Comparison of ENCODE assay signal across 24 mouse cellular contexts in genomic region chr15:77250806-77251205, GRCm38 (mm10).
"Had no signal": no experiment of that assay in that cellular context is flagged by ENCODE, and none has a peak within 500 bp of the region (broad histone marks: within the 10 kb centered on the region; RNA-seq: fewer than 3 reads in every experiment).

No protein-coding gene starts in this region.

- H3K27me3 ChIP-seq: intestine, embryonic 15.5 days; limb, embryonic 12.5 days; limb, embryonic 15.5 days; lung, embryonic 15.5 days; midbrain, embryonic 15.5 days; neural tube, embryonic 12.5 days; neural tube, embryonic 15.5 days; stomach, embryonic 15.5 days had no signal

- ATAC-seq: intestine, embryonic 15.5 days; midbrain, embryonic 15.5 days had no signal

- H3K36me3 ChIP-seq: intestine, embryonic 15.5 days; limb, embryonic 12.5 days; limb, embryonic 15.5 days; lung, embryonic 15.5 days; midbrain, embryonic 10.5 days; midbrain, embryonic 15.5 days; neural tube, embryonic 12.5 days; neural tube, embryonic 15.5 days; stomach, embryonic 15.5 days had no signal

- DNase-seq: kidney, adult 11 months; kidney, adult 8-10 months; kidney, postnatal 14 days; kidney, postnatal 4 days; layer of hippocampus, postnatal 36 days; lung, adult 18-20 months; lung, postnatal 10 days; lung, postnatal 36 days; right cerebral cortex, adult 18-20 months; right cerebral cortex, postnatal 14 days; right cerebral cortex, postnatal 4 days; thymus, postnatal 25 days had no signal

- H3K4me2 ChIP-seq: intestine, embryonic 15.5 days; limb, embryonic 12.5 days; limb, embryonic 15.5 days; lung, embryonic 15.5 days; midbrain, embryonic 15.5 days; neural tube, embryonic 12.5 days; neural tube, embryonic 15.5 days; stomach, embryonic 15.5 days had no signal

- H3K9me3 ChIP-seq: intestine, embryonic 15.5 days; limb, embryonic 12.5 days; limb, embryonic 15.5 days; lung, embryonic 15.5 days; megakaryocyte, embryonic 14.5 days; midbrain, embryonic 10.5 days; midbrain, embryonic 15.5 days; neural tube, embryonic 12.5 days; neural tube, embryonic 15.5 days; stomach, embryonic 15.5 days had no signal

- H3K9ac ChIP-seq: intestine, embryonic 15.5 days; limb, embryonic 12.5 days; limb, embryonic 15.5 days; liver, embryonic 14.5 days; lung, embryonic 15.5 days; midbrain, embryonic 15.5 days; neural tube, embryonic 12.5 days; neural tube, embryonic 15.5 days; stomach, embryonic 15.5 days had no signal

- H3K4me1 ChIP-seq: megakaryocyte, embryonic 14.5 days had no signal

- H3K27ac ChIP-seq: intestine, embryonic 15.5 days; limb, embryonic 12.5 days; limb, embryonic 15.5 days; liver, embryonic 14.5 days; lung, embryonic 15.5 days; midbrain, embryonic 10.5 days; midbrain, embryonic 15.5 days; neural tube, embryonic 12.5 days; neural tube, embryonic 15.5 days; stomach, embryonic 15.5 days had no signal

- H3K4me3 ChIP-seq: intestine, embryonic 15.5 days; left cerebral cortex, adult 2 months; limb, embryonic 12.5 days; limb, embryonic 15.5 days; lung, embryonic 15.5 days; megakaryocyte, embryonic 14.5 days; midbrain, embryonic 10.5 days; midbrain, embryonic 15.5 days; neural tube, embryonic 12.5 days; neural tube, embryonic 15.5 days; stomach, embryonic 15.5 days had no signal
